Mouse (Mus musculus) lung, embryonic 16.5 days (tissue): ENCODE results near the gene Gsn. TPM values are rescaled to one million over a fixed set of nuclear protein-coding genes. Genes with fewer than 3 reads are reported as not detected.

ENCODE experiments used
- ATAC-seq: fragments of 200-750 bp; cut with Nextera tagmentation; 2 replicates; pipeline ENCODE4 v1.8.0; 2017; ENCODE audit warnings: low read depth, mild to moderate bottlenecking, moderate library complexity
- H3K27ac ChIP-seq: fragments of 300-500 bp; sonication (generic); 2 replicates; pipeline ENCODE4 v1.5.1; 2014; ENCODE audit warnings: mild to moderate bottlenecking, control low read depth, low read length
- H3K27me3 ChIP-seq: fragments of 300-500 bp; sonication (generic); 2 replicates; pipeline ENCODE4 v1.6.1; 2014; ENCODE audit warnings: low read depth, low read length, mixed read lengths; ENCODE audit not compliant: control insufficient read depth, insufficient read depth
- H3K36me3 ChIP-seq: fragments of 300-500 bp; sonication (generic); 2 replicates; pipeline ENCODE4 v1.6.1; 2014; ENCODE audit warnings: low read length; ENCODE audit not compliant: control insufficient read depth, insufficient read depth
- H3K4me1 ChIP-seq: fragments of 300-500 bp; sonication (generic); replicated peaks from 2 replicates; pipeline ENCODE4 v1.6.1; 2014; ENCODE audit warnings: low read length, mixed read lengths; ENCODE audit not compliant: control insufficient read depth, insufficient read depth
- H3K4me2 ChIP-seq: fragments of 300-500 bp; sonication (generic); 2 replicates; pipeline ENCODE4 v1.6.1; 2014; ENCODE audit warnings: low read depth, low read length, control low read depth
- H3K4me3 ChIP-seq: fragments of 300-500 bp; sonication (generic); 2 replicates; pipeline ENCODE4 v1.5.1; 2014; ENCODE audit warnings: mild to moderate bottlenecking, low read length, control low read depth
- H3K9ac ChIP-seq: fragments of 300-500 bp; sonication (generic); 2 replicates; pipeline ENCODE4 v1.6.1; 2014; ENCODE audit warnings: low read length, control low read depth
- H3K9me3 ChIP-seq: fragments of 300-500 bp; sonication (generic); 2 replicates; pipeline ENCODE4 v1.6.1; 2016; ENCODE audit warnings: low read length; ENCODE audit not compliant: control insufficient read depth
- WGBS: fragments of 180-500 bp; shearing (Covaris S2); extraction: QIAGEN DNeasy Blood & Tissue Kit; methylation state at CpG from one replicate; pipeline ENCODE4 v1.1.7; 2014; 5-methylcytosine and 5-hydroxymethylcytosine counted together
- polyA plus RNA-seq: library from polyadenylated mRNA; unstranded; fragments of >200 nt; fragmentation: Nextera tagmentation; extraction: Ambion mirVana; gene quantifications from 2 replicates; pipeline ENCODE4 v1.2.1, GENCODE M21; 2015

Gene Gsn
- polyA plus RNA-seq, 1 experiment from 2014 or later = 241 TPM

DNA sequence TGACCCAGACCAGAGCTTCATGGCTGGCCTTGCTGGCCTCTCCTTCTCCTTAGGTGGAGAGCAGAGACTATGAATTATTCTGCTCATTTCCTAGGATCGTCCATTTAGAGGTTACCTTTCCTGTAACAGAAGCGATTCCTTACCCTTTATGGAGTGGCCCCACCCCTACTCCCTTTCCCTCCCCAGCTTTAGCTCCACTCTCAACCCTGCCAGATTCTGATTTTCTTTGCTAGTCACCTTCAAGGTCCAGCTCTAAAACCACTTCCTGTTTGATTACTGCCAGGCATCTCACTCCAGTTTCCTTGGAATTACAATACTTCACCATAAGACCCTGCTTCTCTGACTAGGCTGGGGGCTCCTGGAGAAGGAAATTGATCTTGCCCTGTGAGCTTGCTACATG is 39.5 kb upstream of the Gsn start:
- 68% methylated on average over 2 of the region's 2 CpGs for WGBS
- no peaks in the 10 kb centered on the region for H3K27me3 ChIP-seq

DNA sequence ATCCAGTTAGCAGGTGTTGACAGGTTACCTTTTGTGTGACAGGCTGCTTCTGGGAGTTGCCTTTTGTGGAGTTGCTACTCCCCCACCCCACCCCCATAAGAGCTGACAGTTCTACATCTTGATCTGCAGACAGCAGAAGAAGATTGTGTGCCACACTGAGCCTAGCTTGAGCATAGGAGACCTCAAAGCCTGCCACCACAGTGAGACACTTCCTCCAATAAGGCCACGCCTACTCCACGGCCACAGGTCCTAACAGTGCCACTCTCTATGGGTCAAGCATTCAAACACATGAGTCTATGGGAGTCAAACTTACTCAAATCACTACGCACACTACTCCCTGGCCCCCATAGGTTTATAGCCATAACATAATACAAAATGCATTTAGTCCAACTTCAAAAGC is 37.4 kb upstream of the Gsn start:
- no peak overlapping the region for H3K4me3 ChIP-seq
- H3K9ac ChIP-seq = no peak overlapping the region
- peaks cover 4% of the 10 kb centered on the region; the same call in 1 of the 2 replicates for H3K4me1 ChIP-seq
- H3K27me3 ChIP-seq = no peaks in the 10 kb centered on the region
- H3K36me3 ChIP-seq = no peaks in the 10 kb centered on the region
- 87% methylated on average over 3 of the region's 3 CpGs for WGBS
- no peak overlapping the region for H3K4me2 ChIP-seq
- ATAC-seq = no peak
- H3K27ac ChIP-seq = no peak overlapping the region
- no peaks in the 10 kb centered on the region for H3K9me3 ChIP-seq

More for the DNA sequence above, 39.5 kb upstream of the Gsn start:
- Histone ChIP-seq H3K4me2 (no peak overlapping the region), H3K4me3 (no peak overlapping the region), H3K4me1 (peaks cover 4% of the 10 kb centered on the region; the same call in 1 of the 2 replicates), H3K36me3 (no peaks in the 10 kb centered on the region), H3K9ac (no peak overlapping the region), H3K27ac (no peak overlapping the region), H3K9me3 (no peaks in the 10 kb centered on the region)
- no peak for ATAC-seq

DNA sequence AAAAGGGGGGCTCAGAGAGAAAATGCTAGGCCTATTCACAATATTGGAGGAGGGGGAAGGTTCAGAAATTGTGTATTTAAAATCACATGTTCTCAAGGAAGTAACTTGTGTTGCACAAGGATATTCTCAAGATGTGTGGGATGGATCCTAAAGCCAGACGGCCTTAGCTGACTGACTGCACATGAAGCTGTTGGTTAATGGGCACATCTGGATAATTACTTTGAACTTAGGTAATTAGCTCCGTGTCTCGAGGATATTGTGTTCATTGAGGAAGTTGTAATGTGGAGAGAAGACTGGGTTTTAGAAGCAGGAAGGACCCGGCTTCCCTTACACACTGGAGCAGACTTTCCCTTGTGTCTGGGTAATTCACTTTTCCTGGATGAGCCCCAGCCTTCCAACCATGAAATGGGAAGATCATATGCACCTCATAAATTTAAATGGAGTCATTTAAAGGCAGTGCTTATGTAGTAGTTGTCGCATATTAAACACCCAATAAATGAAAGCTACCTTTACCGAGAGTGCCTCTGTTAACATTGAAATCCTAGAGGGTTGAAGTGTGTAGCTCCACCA is 33.3 kb upstream of the Gsn start:
- H3K9ac ChIP-seq = no peak overlapping the region
- H3K9me3 ChIP-seq = no peaks in the 10 kb centered on the region
- no peaks in the 10 kb centered on the region for H3K4me1 ChIP-seq
- no peaks in the 10 kb centered on the region for H3K36me3 ChIP-seq
- no peak for ATAC-seq
- no peak overlapping the region for H3K4me3 ChIP-seq
- H3K27ac ChIP-seq = no peak overlapping the region
- WGBS = 65% methylated on average over 6 of the region's 6 CpGs
- H3K4me2 ChIP-seq = no peak overlapping the region
- H3K27me3 ChIP-seq = no peaks in the 10 kb centered on the region

DNA sequence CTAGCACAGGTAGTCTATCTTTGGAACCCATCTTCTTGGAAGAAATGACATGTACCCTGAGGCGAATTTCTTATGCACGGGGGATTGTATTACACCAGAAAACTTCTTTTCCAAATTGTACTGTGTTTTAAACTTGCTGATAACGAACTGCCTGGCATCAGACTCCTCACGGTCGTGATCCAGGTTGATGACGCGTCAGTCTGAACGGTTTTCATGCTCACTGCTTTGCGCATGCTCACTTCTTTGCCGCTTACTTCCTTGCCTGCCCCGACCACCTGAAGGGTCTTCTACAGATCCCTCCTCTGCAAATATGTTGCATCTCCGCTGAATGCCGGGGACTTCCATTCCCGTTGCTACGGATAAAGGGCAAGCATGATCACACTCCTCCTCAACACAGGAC is 31.9 kb upstream of the Gsn start:
- ATAC-seq = no peak

DNA sequence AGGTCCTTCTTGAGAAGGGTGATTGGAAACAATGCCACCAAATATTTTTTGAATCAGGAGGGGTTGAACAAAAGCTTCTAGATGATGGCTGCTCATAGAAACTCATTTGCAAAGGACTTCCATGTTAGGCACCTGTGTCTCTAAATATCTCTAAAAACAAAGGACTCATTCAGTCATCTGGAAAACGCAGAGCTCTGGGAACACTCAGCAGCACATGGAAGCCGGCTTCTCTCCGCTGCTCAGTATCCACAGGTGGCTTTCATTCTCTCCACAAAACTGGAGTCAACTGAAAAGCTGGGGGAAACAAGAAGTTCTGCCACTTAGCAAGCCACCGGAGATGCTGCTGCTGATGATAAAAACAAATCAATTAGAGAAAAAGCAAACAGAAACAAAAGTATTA is 28.0 kb upstream of the Gsn start:
- H3K9ac ChIP-seq = no peak overlapping the region
- WGBS = 47% methylated on average over 4 of the region's 4 CpGs
- H3K4me1 ChIP-seq = peaks cover 3% of the 10 kb centered on the region; the same call in 1 of the 2 replicates

More for the DNA sequence above, 31.9 kb upstream of the Gsn start:
- Histone ChIP-seq H3K4me3 (no peak overlapping the region), H3K9me3 (no peaks in the 10 kb centered on the region), H3K36me3 (no peaks in the 10 kb centered on the region), H3K27ac (no peak overlapping the region), H3K4me2 (no peak overlapping the region), H3K4me1 (no peaks in the 10 kb centered on the region), H3K9ac (no peak overlapping the region), H3K27me3 (no peaks in the 10 kb centered on the region)
- WGBS = 88% methylated on average over 15 of the region's 15 CpGs

DNA sequence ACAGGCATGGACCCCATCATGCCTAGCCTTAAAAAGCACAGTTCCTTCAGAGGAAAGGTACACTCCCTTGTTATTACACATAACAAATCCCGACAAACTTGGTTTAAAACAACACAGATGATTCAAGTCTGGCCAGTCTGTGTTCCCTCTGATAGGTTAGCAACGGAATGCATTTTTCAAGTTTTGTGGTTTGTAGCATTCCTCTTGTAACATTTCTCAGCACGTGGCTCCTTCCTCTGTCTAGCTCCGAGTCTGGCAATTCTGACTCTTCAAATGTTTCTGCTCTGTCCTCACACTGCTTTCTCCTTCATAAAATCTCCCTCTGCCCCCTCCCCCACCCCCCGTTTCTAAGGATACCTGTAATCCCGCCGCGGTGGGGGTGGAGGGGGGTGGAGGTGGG is 26.0 kb upstream of the Gsn start:
- no peak overlapping the region for H3K4me2 ChIP-seq
- H3K9ac ChIP-seq = no peak overlapping the region
- WGBS = 19% methylated on average over 8 of the region's 8 CpGs
- peak; percentile 45; the same call in 1 of the 2 replicates for ATAC-seq
- H3K27ac ChIP-seq = no peak overlapping the region
- H3K4me1 ChIP-seq = peaks cover 3% of the 10 kb centered on the region; the same call in 1 of the 2 replicates
- H3K4me3 ChIP-seq = no peak overlapping the region
- no peaks in the 10 kb centered on the region for H3K36me3 ChIP-seq
- H3K27me3 ChIP-seq = no peaks in the 10 kb centered on the region
- no peaks in the 10 kb centered on the region for H3K9me3 ChIP-seq

More for the DNA sequence above, 28.0 kb upstream of the Gsn start:
- Histone ChIP-seq H3K4me2 (no peak overlapping the region), H3K27ac (no peak overlapping the region), H3K36me3 (no peaks in the 10 kb centered on the region), H3K4me3 (no peak overlapping the region), H3K27me3 (no peaks in the 10 kb centered on the region), H3K9me3 (no peaks in the 10 kb centered on the region)
- ATAC-seq = no peak

DNA sequence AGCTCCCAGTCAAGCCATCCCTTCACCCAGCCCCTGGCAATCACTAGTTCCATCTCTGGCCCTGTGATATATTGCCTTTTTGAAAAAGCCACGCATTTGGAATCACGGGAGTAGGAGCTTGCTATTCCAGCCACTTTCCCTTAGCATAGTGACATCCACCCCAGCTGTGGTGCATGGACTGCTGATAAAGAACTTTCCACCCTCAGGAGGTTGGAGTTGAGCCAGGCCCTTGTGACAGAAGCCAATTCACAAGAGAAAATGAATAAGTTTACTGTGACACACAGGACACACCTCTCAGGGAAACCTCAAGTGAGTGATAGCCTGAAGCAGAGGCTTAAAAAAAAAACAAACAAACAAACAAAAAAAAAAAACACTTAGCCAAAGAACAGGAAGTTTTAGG is 24.3 kb upstream of the Gsn start:
- Histone ChIP-seq H3K9ac (no peak overlapping the region), H3K27ac (no peak overlapping the region), H3K4me2 (no peak overlapping the region), H3K36me3 (no peaks in the 10 kb centered on the region), H3K9me3 (no peaks in the 10 kb centered on the region), H3K4me3 (no peak overlapping the region), H3K4me1 (peaks cover 3% of the 10 kb centered on the region; the same call in 1 of the 2 replicates), H3K27me3 (no peaks in the 10 kb centered on the region)
- WGBS = 26% methylated on average over 2 of the region's 2 CpGs
- peak; percentile 38; the same call in 1 of the 2 replicates for ATAC-seq

DNA sequence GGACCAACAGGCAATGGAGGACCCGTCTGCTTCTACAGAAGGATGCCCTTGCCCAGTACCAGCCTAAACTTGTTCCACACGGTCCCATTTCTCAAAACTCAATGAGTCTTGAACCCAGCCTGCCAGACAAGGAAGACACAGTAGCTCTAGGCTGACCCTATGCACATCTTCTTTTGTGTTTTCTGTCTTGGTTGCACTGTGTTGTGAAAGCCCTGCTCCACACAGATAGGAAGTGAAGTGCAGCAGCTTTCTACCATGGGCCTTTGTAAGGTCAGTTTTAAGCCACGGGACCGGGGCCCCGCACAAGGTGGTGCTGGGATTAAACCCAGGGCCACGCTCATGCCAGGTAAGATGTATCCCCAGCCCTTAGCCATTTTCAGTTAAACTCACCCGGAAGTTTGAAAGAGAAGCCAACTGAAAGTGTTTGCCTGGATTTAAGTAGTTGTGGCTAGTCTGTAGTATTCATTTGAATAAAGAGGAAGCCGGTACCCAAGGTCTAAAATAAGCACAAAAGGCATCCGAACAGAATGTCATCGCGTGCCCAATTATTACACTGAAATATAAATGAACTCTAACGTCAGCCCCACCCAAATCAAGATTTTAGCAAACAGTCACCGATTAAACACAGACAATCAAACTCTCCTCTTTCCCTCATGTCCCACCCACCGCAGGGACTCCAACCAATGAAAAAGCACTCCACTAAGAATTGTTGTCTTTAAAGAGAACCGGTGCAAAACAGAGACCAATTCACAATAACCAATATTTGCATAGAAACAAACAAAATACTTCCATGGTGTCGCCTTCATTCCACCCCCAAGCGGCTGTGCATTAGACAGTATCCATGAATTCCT is 23.4 kb upstream of the Gsn start:
- Histone ChIP-seq H3K9me3 (no peaks in the 10 kb centered on the region), H3K4me1 (peaks cover 3% of the 10 kb centered on the region; the same call in 1 of the 2 replicates), H3K4me2 (no peak overlapping the region), H3K36me3 (no peaks in the 10 kb centered on the region), H3K9ac (no peak overlapping the region), H3K27me3 (no peaks in the 10 kb centered on the region), H3K27ac (no peak overlapping the region), H3K4me3 (no peak overlapping the region)
- 65% methylated on average over 17 of the region's 17 CpGs for WGBS
- no peak for ATAC-seq

DNA sequence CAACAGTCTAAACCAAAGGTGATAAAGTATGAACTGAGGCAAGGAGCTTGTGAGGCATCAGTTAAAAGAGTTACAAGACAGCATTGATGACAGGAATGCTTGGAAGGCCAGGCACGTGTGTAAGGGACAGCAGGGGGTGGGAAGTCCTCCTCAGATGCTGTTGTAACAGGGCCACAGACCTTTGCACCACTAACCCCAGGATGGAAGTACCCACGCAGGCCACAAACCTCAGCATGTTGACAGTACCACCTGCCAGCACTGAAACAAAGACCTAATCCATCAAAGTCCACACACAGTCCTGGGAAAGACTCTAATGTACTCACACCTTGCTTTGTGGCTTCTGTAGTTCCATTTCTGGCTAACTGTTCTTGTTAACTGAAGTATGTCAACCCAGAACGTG is 22.3 kb upstream of the Gsn start:
- Histone ChIP-seq H3K36me3 (no peaks in the 10 kb centered on the region), H3K27me3 (no peaks in the 10 kb centered on the region), H3K4me3 (no peak overlapping the region), H3K27ac (no peak overlapping the region), H3K9ac (no peak overlapping the region), H3K9me3 (no peaks in the 10 kb centered on the region), H3K4me1 (peaks cover 3% of the 10 kb centered on the region; the same call in 1 of the 2 replicates), H3K4me2 (no peak overlapping the region)
- no peak for ATAC-seq
- 25% methylated on average over 3 of the region's 3 CpGs for WGBS
